Mouse (Mus musculus) fibroblast of lung, adult 2 months (primary cell): Measurements from ENCODE around the gene Gm156.
"Not testable (repeated sequence)": the region's sequence is repeated elsewhere in the genome, so short reads cannot be mapped to it uniquely, and the experiment has no call there.

Experiments used
- DNase-seq: peaks from one replicate; pipeline ENCODE4 v3.0.0-alpha.2; 2011; ENCODE audit warnings: low read depth

The Gm156 gene

DNA sequence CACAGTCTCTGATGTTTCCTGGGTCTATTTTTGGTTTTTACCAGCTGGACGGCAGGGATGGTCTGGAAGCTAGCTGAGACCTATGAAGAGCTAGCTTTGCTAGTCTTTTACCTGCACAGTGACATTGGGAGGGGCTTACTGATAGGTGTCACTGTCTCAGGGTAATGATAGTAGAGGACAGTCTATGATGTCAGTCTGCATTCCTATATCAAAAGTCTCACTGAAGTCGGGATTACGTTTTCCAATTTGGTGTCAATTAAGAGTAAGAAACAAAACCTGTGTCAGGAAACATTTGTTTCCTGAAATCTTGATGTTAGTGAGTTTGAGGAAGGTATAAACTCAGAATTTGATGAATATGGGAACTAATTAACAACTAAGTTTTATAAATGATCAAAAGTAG is at the start of gene Gm156:
TSS of gene Gm156 (minus strand) at position 101 of the 400 bp plus-strand sequence.
- DNase-seq = not testable (repeated sequence)

DNA sequence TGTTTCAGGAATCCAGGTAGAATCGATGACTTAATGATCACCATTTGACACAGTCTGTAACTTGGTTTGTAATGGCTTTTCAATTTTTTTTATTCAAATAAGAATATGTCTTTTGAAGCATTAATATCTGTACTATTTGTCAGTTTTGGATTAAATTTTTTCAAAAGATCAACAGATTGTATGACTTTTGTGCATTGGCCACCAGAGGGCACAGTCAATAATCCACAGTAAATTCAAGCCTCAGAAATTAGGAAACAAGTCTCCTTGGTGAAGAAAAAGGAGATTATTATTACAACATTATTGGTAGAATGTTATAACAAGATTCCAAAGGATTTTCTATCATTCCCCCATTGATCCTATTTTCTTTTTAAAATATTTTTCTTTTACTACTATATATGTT is 41.5 kb upstream of the Gm156 start:
- DNase-seq = no peak

DNA sequence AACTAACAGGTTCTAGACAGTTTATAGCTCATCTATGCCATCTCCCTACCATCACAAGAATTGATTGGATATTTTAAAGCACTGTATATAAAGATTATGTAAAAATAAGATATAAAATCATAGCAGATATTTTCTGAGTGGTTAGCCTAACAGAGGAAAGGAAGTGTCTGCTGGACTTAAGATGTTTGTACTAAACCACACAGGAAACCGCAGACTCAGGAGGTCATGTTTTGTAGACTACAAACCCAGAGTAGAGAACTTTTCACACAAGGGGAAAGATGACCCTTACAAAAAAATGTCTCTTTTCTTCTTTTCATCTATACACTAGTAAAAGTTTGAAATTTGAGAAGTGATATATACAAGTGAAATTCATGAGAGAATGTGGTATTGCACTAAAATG is 39.9 kb upstream of the Gm156 start:
- DNase-seq = no peak

DNA sequence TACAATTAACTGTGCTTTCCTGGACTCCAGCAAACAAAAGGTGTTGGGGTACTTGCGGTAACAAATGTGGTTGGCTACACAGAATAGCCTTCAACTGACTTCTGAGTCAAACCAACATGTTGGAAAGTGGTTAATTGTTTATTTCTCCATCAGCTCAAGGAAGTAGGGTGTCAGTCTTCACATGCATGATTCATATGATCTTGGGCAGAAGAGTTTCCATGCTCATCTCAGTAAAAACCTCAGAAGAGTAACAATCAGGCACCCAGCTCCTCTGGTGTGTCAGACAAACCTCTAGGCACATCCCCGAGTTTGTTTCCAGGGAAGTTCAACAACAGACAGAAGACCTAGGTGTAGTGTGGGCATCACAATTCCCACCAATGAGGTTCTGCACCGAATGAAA is 33.7 kb upstream of the Gm156 start:
- DNase-seq = no peak

DNA sequence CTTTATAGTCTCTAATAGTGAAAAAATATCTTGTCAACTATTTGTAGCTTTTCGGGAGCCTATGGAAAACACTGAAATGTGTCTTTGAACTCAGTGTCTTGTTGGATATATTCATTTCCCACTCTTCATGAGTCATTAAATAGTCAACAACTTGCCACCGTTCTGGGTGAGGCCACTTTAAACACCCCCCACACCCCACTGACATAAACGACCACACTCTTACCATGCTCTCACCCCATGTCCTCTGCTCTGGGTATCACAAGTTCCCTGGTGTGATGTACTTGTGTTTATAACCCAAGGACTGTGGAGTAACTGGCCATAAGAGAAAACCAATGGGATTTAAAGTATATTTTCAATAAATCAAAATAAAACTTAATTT is 36.4 kb downstream of the Gm156 start:
- no peak for DNase-seq

DNA sequence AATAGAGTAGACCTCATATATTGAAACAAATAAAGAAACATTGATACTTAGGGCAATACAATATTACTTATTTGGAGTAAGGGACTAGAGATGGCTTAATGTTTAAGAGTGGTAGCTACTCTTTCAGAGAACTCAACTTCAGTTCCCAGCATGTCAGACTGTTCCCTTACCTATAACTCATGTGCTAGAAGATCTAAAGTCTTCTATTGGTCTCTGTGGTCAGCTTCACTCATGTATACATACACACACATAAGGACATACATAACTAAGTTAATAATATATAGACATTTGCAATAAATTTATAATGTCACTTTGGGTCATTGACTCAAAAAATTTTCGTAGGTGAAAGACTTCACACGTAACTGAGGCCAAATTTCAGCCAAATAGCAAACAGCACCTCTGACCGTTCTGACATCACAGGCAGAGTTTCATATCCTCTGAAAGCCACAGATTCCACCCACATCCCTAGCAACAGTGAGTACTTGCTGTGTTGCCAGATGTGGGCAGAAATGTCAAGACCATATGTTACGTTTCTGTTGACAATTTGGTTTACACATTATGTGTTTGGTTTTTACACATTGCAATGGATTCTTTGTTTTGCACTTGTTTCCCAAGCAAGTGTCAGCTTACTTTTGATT is 36.9 kb downstream of the Gm156 start:
- no peak for DNase-seq

DNA sequence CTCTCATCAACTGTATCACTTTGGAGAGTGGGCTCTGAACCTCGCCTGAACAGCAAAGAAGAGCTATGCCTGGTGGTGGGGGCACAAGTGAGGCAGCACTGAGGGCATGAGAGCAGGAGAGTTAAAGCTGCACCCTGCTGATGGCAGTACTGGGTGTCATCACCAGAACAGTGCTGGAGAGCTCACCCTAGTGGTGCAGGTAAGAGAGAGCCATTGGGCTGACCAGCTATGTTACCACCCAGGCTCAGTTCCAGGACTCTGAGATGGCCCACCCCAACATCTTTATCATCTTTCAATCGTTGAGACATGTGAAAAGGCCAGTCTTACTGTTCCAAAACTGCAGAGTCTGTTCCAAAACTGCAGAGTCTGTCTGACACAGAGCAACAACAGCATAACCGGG is 37.9 kb downstream of the Gm156 start:
- no peak for DNase-seq

DNA sequence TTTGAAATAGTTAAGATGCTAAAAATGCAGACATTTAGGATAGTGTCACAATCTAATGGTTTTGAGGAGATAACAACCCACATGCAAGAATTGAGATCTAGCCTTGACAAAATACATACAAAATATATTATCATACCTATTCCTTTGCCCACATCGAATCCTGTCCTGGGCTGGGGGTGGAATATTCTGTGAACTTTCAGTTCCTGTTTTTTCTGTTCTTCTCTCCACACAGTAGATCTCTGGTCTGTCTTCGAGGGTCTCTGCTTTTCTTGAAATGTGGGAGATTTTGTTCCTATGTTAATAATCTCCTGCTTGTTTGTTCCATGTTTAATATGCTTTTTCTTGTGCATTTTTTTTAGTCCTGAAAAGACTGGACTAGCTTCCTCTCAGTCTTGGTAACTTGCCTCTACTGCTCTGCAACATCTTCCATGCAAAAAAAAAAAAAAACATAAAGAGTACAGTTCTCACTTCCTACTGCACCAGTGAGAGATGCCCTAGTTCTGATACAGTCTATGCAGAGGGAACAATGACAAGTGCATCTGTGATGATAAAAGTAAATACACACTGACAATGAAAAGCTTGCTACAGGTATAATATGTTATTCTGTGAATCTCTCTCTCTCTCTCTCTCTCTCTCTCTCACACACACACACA is 43.9 kb downstream of the Gm156 start, which contains the start of gene Klri2:
TSS of gene Klri2 (minus strand) at position 416 of the 653 bp plus-strand sequence.
- DNase-seq = no peak

DNA sequence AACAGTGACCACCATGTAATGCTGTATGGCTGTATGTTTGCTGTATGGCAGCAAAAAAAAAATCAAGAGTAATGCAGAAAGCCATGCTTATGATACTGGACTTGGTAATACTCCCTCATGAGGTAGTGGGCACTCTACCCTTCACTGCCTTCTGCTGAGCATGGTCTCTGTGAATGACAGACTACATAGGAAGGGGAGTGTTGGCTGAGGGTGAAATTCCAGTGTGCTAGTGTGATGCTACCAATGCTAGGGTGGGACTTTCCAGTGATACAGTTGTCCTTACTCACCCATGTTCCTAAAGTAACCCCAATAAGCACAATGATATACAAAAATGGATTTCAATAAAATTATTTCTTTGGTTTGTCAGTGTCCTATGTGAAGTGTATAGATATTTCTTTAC is 47.7 kb downstream of the Gm156 start:
- no peak for DNase-seq

DNA sequence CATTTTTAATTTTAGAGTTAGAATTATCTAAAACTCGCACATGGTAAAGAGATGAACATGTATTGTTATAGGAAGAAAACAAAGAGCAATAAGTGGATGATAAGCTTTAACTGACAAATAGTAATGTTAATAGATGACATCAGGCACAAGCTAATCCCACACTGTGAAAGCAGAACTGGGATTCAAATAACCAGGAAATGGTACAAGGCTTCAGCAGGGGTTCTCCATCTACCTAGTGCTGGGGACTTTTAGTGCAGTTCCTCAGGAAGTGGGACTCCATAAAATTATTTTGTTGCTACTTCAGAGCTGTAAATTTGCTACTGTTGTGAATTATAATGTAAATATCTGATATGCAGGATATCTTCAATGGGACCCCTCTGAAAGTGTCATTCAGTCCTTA is 56.8 kb downstream of the Gm156 start:
- DNase-seq = no peak

DNA sequence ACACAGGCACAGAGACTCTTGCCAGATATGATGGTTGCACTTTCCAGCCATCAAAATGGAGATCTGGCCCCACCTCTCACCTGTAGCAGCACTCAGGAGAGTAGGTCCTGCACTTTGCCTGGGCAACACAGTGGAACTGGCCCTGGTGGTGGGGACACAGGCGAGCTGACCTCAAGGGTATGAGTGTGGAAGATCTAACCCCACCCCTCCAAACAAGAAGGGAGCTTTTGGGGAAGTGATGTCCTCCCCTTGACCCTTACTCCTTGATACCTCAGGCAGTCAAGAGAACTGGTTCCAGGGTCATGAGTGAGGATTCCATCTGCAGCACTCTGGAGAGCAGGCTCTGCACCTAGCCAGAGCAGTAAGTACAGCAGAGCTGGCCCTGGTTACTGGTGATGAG is 62.7 kb downstream of the Gm156 start:
- no peak for DNase-seq

DNA sequence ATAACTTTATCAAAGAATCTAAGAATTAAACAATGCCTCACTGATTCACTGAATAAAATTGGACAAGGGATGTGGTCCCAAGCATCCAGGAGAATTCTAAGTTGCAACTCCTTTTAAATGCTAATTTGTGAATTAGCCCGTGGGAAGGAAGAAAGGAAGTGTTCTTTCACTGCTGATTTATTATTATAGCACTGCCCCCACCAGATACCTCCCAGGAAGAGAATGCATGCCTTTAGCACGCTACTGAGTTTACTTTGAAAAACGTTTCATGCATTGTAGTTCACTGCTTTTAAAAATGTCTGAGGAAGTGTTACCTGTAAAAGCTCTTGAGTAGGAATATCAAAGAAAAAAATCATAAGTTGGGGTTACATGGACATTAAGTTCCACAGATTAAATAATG is 63.6 kb downstream of the Gm156 start:
- no peak for DNase-seq

DNA sequence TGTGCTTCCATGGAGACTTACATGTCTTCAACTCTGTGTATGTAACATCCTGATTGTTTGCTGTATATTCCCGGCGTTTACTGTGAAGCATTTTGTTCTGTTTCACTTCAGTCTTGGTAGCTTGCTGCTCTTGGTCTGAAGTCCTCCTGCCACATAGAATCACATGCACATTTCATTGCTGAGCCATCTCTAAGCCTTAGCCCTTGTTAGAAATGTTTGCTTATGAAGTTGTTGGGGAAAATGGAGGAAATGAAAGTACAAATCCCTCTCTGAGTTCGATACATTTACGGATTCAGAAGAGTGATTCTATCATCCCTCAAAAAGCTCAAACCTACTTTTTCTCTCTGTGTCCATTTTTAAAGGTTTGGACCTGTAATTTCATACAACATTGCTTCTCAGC is 67.0 kb downstream of the Gm156 start, which contains the start of gene Klri1:
TSS of gene Klri1 (minus strand) at position 101 of the 400 bp plus-strand sequence.
- DNase-seq = no peak
